Mouse (Mus musculus) stomach, embryonic 15.5 days (tissue): ENCODE data around the gene Chit1. TPM values are rescaled to one million over a fixed set of nuclear protein-coding genes. Genes with fewer than 3 reads are reported as not detected.
A peak's percentile ranks its signal among the peaks of the same experiment; 100 is the strongest.

Source experiments
- ATAC-seq: fragments of 200-750 bp; cut with Nextera tagmentation; 2 replicates; pipeline ENCODE4 v1.8.0; 2017; ENCODE audit warnings: low read depth, moderate number of reproducible peaks, moderate TSS enrichment; ENCODE audit not compliant: insufficient read depth, low FRiP score
- H3K27ac ChIP-seq: fragments of 300-500 bp; sonication (generic); 2 replicates; pipeline ENCODE4 v1.5.1; 2015; ENCODE audit warnings: mild to moderate bottlenecking, inconsistent platforms
- H3K27me3 ChIP-seq: fragments of 300-500 bp; sonication (generic); replicated peaks from 2 replicates; pipeline ENCODE4 v1.6.1; 2015; ENCODE audit warnings: inconsistent platforms
- H3K36me3 ChIP-seq: fragments of 300-500 bp; sonication (generic); 2 replicates; pipeline ENCODE4 v1.6.1; 2015; ENCODE audit warnings: inconsistent platforms
- H3K4me1 ChIP-seq: fragments of 300-500 bp; sonication (generic); 2 replicates; pipeline ENCODE4 v1.6.1; 2015; ENCODE audit warnings: inconsistent platforms
- H3K4me2 ChIP-seq: fragments of 300-500 bp; sonication (generic); 2 replicates; pipeline ENCODE4 v1.6.1; 2015; ENCODE audit warnings: mild to moderate bottlenecking, inconsistent platforms
- H3K4me3 ChIP-seq: fragments of 300-500 bp; sonication (generic); replicated peaks from 2 replicates; pipeline ENCODE4 v1.5.1; 2015; ENCODE audit warnings: inconsistent platforms
- H3K9ac ChIP-seq: fragments of 300-500 bp; sonication (generic); 2 replicates; pipeline ENCODE4 v1.6.1; 2015; ENCODE audit warnings: inconsistent platforms
- H3K9me3 ChIP-seq: fragments of 300-500 bp; sonication (generic); 2 replicates; pipeline ENCODE4 v1.6.1; 2016; ENCODE audit warnings: inconsistent platforms
- WGBS: fragments of 180-500 bp; shearing (Covaris S2); methylation state at CpG from one replicate; pipeline ENCODE4 v1.1.7; 2015; 5-methylcytosine and 5-hydroxymethylcytosine counted together
- polyA plus RNA-seq: library from polyadenylated mRNA; unstranded; fragments of >200 nt; fragmentation: Nextera tagmentation; extraction: Ambion mirVana; gene quantifications from 2 replicates; pipeline ENCODE4 v1.2.1, GENCODE M21; 2015

Chit1 gene
- polyA plus RNA-seq, 1 experiment from 2014 or later: 1.1 TPM

DNA sequence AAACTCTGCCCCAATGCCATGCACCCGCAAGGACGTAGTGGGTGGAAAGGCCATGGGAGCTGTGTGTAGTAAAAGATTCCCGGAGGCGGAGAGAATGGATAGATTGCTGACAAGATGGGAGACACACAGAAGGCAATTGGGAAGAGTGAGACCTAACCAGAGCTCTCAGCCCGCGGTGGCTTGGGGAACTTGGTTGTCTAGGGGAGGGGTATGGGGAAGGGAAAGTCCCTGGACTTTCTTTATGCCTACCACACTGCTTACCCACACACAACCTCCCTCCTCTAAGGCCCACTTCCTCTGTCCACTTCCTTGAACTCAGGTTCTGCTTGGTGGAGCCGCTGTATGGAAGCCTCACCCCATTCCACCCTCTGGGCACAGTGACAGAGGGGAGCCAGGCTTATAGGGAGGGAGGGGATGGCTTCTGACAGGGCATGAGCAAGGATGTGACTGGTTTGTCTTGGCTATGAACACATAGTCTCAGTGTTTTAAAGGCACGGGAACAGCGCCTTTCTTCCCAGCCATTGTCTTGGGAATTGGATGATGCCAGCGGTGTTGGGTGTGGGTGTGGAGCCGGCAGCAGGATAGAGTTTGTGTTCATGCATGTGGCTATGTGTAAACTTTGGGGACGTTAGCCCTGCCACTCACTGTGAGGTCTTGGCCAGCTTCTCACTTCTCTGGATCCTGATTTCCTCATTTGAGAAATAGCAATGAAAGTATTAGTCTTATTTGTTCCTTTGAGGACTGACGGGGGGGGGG, 17.1 kb upstream of the Chit1 start:
- ATAC-seq: no peak
- no peaks in the 10 kb centered on the region for H3K36me3 ChIP-seq
- no peaks in the 10 kb centered on the region for H3K9me3 ChIP-seq
- no peak overlapping the region; the same call in 1 of the 2 replicates for H3K4me3 ChIP-seq
- H3K4me1 ChIP-seq: peaks cover 68% of the 10 kb centered on the region
- no peaks in the 10 kb centered on the region for H3K27me3 ChIP-seq
- H3K27ac ChIP-seq: peak overlapping the region; percentile 94
- 60% methylated on average over 13 of the region's 13 CpGs for WGBS
- H3K9ac ChIP-seq: no peak overlapping the region
- H3K4me2 ChIP-seq: peak overlapping the region; percentile 74

DNA sequence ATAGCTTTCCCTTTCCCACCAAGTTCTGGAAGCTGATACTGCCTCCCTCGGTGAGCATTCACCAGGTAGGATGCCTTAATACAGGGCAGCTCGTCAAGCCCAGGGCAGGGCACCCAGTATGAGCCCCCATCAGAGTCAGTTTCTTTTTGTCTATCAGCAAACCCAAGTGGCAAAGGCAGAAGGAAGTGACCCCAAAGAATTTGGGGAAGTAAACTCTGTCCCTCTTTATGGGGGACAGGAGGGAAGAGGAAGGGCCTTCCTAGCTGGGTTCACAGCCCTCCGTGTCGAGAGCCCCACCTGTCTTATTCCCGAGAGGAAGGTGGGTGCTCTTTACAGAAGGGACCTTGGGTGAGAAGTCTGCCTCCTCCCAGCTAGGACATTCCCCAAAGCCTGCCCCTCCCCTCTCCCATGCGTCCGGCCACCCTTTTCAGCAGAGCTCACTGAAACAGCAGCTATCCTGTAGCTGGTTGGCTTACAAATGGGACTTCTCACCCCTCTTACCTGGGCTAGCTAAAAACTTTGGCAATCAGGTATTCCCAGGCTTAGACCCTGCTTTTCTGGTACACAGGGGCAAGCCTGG, 15.9 kb upstream of the Chit1 start:
- no peak for ATAC-seq
- Histone ChIP-seq H3K4me1 (peaks cover 75% of the 10 kb centered on the region), H3K9me3 (no peaks in the 10 kb centered on the region), H3K27ac (peak overlapping the region; percentile 93), H3K27me3 (no peaks in the 10 kb centered on the region), H3K4me2 (no peak overlapping the region; the same call in 1 of the 2 replicates), H3K4me3 (no peak overlapping the region), H3K9ac (no peak overlapping the region), H3K36me3 (no peaks in the 10 kb centered on the region)
- WGBS: 56% methylated on average over 7 of the region's 7 CpGs

DNA sequence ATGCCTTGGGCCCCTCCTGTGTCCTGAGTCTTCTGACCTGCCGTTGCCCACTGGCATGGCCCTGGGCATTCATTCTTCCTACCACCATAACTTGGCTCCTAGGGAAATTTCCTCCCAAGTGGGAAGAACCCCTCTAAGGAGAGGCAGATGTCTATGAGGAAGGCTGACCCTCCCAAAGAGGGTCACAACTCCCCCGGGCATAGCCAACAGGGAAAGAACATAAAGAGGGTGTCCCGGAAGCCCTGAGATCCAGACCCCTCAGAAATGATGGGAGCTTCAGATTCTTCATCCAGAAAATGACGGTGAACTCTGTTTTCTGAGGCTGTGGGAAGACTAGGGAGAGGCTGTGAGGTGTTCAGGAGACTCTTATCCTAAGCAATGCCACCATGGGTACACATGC, 15.3 kb upstream of the Chit1 start:
- peaks cover 75% of the 10 kb centered on the region for H3K4me1 ChIP-seq
- no peak overlapping the region for H3K4me3 ChIP-seq
- ATAC-seq: no peak
- no peak overlapping the region; the same call in 1 of the 2 replicates for H3K9ac ChIP-seq
- WGBS: 75% methylated on average over 4 of the region's 4 CpGs
- no peaks in the 10 kb centered on the region for H3K9me3 ChIP-seq
- no peak overlapping the region; the same call in 1 of the 2 replicates for H3K4me2 ChIP-seq
- peak overlapping the region; percentile 93 for H3K27ac ChIP-seq
- H3K36me3 ChIP-seq: no peaks in the 10 kb centered on the region
- no peaks in the 10 kb centered on the region for H3K27me3 ChIP-seq

DNA sequence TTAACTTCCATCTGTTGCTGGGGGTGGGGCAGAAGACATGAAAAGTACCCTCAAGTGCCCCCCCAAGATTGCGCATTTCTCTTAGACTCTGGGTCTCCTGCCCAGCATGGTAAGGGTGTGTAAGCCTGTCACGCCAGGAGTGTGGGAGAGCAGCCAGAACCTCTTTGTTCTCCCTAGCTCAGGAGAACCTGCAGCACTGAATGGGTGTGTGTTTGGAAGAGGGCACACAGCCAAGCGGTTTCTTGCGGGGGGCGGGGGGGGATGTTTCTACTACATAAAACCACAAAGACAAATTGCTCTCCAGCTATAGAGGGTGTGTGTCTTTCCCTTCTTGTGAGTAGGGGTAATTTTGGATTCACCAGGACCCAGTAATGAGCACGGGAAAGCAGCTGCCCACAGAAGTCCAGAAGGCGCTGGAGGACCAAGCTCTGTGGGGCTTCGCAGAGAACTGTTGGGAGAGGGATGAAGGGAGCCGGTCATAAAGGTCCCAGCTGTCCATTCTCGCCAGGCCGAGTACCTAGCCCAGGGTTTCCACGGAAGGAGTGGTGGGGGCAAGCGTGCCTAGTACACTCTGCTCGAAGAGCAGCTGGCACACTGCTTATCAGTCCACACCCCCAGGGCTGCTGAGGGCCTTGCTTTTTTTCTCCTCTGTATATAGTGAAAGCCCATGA, 14.6 kb upstream of the Chit1 start:
- Histone ChIP-seq H3K4me3 (no peak overlapping the region), H3K9me3 (no peaks in the 10 kb centered on the region), H3K27me3 (no peaks in the 10 kb centered on the region), H3K4me1 (peaks cover 75% of the 10 kb centered on the region), H3K4me2 (peak overlapping the region; percentile 31), H3K27ac (peak overlapping the region; percentile 93), H3K36me3 (no peaks in the 10 kb centered on the region), H3K9ac (no peak overlapping the region)
- ATAC-seq: peak; percentile 36
- WGBS: 32% methylated on average over 14 of the region's 14 CpGs

DNA sequence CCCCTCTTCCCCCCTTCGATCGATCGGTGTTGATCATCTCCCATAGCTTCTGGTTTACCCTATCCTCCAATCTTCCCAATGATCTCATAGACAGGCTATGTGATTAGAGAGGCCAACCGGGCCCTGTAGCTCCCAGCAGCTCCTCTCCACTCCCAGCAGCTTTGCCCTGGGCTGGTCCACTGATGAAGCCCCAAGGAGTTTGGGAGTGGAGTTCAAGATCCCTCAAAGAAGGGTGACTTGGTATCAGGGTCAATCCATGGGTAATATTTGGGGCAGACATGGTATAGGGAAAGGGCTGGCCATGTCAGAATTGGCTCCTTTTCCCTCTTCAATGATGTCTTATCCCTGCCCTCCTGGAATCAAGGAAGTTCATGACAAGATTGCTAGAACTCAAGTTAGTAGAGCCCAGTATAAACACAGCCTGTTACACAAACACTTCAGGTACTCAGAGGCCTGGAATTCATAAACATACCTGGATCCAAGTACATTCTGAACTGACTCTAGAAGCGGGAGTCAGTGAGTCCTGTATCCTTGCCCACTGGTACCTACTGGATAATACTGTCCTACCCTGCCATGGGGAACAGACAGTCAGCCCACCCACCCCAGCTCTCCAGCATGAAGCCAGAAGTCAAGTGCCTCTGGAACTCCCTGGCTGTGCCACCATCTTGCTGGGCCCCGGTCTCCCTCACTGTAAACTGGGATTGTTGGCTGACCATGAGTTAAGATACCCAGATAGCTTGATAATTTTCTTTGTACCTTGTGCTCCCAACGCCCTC, 13.8 kb upstream of the Chit1 start:
- Histone ChIP-seq H3K4me2 (no peak overlapping the region), H3K27me3 (no peaks in the 10 kb centered on the region), H3K9me3 (no peaks in the 10 kb centered on the region), H3K9ac (no peak overlapping the region), H3K4me1 (peaks cover 69% of the 10 kb centered on the region), H3K27ac (peak overlapping the region; percentile 93), H3K4me3 (no peak overlapping the region), H3K36me3 (no peaks in the 10 kb centered on the region)
- ATAC-seq: no peak
- WGBS: 81% methylated on average over 7 of the region's 7 CpGs

DNA sequence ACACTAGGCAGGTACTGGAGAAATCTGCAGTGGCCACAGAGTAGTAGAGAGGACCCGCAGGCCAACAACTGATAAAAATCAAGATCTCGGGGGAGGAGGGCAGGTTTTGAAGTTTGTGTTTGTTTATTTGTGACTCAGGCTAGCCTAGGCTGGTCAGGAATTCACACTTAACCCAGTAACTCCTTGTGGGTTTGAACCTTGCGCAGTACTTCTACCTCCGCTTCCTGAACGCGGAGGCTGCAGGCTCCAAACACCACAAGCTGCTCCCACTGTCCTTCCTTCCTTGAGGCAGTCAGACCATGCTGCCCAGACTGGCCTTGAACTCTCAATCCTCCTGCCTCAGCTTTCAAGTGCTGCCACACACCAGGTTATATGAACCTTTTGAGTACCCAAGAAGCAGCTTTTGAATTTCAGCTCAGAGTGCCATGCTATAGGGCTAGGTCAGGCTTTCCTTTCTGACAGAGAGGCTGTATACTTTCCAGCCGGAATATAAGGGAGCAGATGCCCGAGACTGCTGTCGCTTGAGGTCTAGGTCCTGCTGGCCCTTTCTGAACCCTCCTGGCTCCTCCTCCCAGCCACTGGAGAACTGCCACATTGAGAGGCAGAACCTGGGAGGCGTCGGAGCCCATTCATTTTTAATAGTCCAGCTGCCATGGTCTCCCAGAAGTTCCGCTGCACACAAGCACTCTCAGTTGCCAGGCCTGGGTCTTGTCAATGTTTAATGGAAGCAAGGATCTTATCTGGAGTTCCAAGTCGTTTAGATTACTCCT, 12.9 kb upstream of the Chit1 start:
- Histone ChIP-seq H3K36me3 (no peaks in the 10 kb centered on the region), H3K27ac (peak overlapping the region; percentile 93), H3K4me1 (peaks cover 64% of the 10 kb centered on the region), H3K27me3 (no peaks in the 10 kb centered on the region), H3K4me2 (peak overlapping the region; percentile 77), H3K4me3 (no peak overlapping the region), H3K9me3 (no peaks in the 10 kb centered on the region), H3K9ac (no peak overlapping the region)
- WGBS: 39% methylated on average over 13 of the region's 13 CpGs
- no peak for ATAC-seq

DNA sequence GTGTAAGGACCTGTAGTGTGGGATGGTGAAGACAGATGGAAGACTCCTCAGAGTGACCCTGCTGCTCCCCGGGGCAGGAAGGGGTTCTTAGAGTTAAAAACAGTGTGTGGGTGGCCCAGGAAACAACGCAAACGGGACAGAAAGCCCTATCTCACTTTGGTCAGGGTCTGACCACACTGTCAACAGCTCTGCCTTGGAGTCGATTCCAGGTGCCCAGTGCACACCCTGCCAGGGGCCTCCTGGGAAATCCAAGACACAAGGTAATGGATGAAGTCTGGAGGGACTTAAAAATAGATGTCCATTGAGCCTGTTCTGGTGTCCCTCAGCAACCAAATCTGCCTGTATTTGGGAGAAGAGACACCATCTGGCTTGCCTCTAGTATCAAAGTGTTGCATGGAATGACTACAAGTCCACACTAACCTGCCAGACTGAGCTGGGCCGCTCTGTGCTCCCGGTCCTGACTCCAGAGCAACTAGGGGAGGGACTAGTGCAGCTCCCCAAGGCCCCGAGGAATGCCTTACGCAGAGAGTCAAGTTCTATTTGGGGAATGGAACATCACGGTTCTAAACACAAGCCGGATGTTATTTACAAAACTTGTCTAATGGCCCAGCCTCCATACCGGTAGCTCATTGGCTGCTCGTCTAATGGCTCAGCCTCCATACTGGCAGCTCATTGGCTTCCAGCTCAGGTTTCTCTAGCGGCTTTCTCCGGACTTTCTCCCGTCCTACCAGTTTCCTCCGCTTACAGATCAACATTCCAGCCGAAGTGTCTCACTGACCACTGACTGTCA, 12.1 kb upstream of the Chit1 start:
- H3K4me1 ChIP-seq: peaks cover 56% of the 10 kb centered on the region

DNA sequence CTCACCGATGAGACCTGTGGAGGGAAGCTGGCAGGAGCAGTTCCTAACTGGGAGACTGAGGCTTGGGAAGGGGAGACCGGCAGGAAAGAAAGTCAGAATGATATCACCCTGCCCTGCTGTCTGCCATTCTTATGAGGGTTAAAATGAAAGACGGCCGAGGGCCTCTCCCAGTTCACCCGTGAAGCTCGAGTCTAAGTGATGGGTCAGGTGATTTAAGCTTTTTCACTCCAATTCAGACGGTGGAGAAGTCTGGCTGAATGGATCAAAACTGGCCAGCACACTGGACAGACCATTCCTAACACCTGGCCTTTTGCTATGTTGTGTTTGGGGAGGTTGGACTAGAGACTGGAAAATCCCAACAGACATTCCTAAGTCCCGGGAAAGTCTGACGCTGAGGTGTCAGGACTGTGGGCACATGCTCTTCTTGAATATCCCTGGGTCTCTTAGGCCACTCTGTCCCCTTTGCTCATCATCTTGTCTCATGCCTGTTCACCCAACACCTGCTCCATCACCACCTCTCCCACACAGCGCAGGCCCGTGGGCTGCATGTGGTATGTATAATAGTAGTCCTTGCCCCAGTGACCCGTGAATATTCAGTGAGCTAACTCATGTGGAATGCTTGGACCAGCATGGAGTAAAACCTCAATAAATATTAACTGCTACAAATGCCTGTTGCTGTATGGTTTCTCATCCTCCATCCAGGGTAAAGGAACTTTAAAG, 11.4 kb upstream of the Chit1 start:
- ATAC-seq: no peak
- H3K4me3 ChIP-seq: peak overlapping the region; percentile 45
- no peaks in the 10 kb centered on the region for H3K36me3 ChIP-seq
- H3K27ac ChIP-seq: peak overlapping the region; percentile 93
- 18% methylated on average over 12 of the region's 12 CpGs for WGBS
- peak overlapping the region; percentile 37; the same call in 1 of the 2 replicates for H3K9ac ChIP-seq
- peak overlapping the region; percentile 77 for H3K4me2 ChIP-seq
- no peaks in the 10 kb centered on the region for H3K27me3 ChIP-seq
- H3K4me1 ChIP-seq: peaks cover 50% of the 10 kb centered on the region
- no peaks in the 10 kb centered on the region for H3K9me3 ChIP-seq

More for the DNA sequence above, 12.1 kb upstream of the Chit1 start:
- H3K27me3 ChIP-seq: no peaks in the 10 kb centered on the region
- H3K36me3 ChIP-seq: no peaks in the 10 kb centered on the region
- peak overlapping the region; percentile 93 for H3K27ac ChIP-seq
- WGBS: 2% methylated on average over 17 of the region's 17 CpGs
- H3K9me3 ChIP-seq: no peaks in the 10 kb centered on the region
- peak overlapping the region; percentile 45 for H3K4me3 ChIP-seq
- peak; percentile 84 for ATAC-seq
- H3K4me2 ChIP-seq: peak overlapping the region; percentile 77
- peak overlapping the region; percentile 37; the same call in 1 of the 2 replicates for H3K9ac ChIP-seq

DNA sequence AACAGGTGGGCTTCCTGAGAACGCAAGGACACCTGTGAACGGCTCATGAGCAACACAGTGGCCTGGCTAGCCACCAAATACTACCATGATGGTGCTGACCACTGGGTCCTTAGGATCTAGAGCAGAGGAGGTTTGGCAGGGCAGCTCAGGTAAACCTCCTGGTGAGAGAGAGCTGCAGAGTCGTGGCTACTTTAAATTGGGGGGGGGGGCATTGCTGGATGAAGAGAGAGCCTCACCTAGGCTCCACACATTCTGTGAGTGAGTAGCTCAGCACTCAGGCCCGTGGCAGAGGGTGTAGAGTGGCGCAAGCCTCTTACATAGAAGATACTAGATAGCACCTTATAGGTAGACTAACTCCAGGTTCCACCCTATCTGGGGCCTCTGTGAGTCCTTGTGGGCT, 10.6 kb upstream of the Chit1 start:
- no peak for ATAC-seq
- 79% methylated on average over 5 of the region's 5 CpGs for WGBS
- Histone ChIP-seq H3K4me2 (no peak overlapping the region), H3K27ac (peak overlapping the region; percentile 93; the same call in 1 of the 2 replicates), H3K36me3 (no peaks in the 10 kb centered on the region), H3K9me3 (no peaks in the 10 kb centered on the region), H3K4me1 (peaks cover 43% of the 10 kb centered on the region), H3K9ac (no peak overlapping the region), H3K27me3 (no peaks in the 10 kb centered on the region), H3K4me3 (no peak overlapping the region)

DNA sequence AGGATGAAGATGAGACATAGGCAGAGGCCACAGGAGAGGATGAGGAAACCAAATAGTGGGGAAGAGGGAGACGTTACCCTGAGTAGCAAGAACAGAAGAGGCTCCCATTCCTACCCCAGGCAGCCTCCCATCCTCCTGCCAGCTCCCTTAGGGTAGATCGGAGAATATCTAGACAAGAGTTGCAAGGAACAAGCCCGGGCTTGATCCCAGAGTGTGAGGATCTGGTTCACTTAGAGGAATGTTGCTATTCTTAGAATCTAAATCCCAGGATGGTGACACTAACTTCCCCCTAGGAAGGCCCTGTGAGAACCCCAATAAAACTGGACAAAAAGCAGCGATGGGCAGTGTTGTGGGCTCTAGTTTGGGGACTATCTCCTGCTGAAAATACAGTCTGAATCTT, 10.1 kb upstream of the Chit1 start:
- no peaks in the 10 kb centered on the region for H3K27me3 ChIP-seq
- H3K4me3 ChIP-seq: no peak overlapping the region
- no peak for ATAC-seq
- 66% methylated on average over 4 of the region's 4 CpGs for WGBS
- H3K4me1 ChIP-seq: peaks cover 37% of the 10 kb centered on the region
- no peak overlapping the region for H3K9ac ChIP-seq
- no peaks in the 10 kb centered on the region for H3K9me3 ChIP-seq
- H3K4me2 ChIP-seq: no peak overlapping the region
- H3K27ac ChIP-seq: no peak overlapping the region
- H3K36me3 ChIP-seq: no peaks in the 10 kb centered on the region
